Mouse (Mus musculus) spleen, adult 2 months (tissue): ENCODE measurements around the gene Bmyc.

Experiments used
- CTCF ChIP-seq: fragments of 200-500 bp; IDR thresholded peaks from 2 replicates; pipeline ENCODE4 v1.5.1; 2011; ENCODE audit warnings: mild to moderate bottlenecking, inconsistent platforms; ENCODE audit not compliant: insufficient read depth, insufficient read length, insufficient replicate concordance; ENCODE audit errors: extremely low read depth
- POLR2A ChIP-seq: fragments of 200-500 bp; IDR thresholded peaks from 2 replicates; pipeline ENCODE4 v1.6.1; 2011; ENCODE audit warnings: low read depth, low read length, inconsistent platforms

DNA sequence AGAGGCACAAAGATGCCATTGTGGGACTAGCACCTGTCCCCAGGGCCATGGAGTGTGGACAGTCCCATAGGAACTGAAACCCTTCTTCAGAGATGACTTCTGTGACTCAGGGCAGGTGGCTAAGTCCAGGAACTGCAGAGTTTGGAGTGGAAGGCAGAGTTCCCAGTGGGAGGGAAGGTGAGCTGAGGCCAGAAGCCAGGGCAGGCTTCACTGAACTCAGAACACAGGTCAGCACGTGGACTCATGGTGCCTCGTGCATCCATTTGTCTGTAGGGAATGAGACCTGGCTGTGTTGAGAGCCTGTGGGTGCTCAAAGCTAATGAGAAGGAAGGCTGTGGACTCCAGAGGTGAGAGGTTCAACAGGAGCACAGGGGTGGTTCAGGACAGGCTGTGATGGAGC, 7.8 kb upstream of the Bmyc start:
- no peak for TF ChIP-seq CTCF
- TF ChIP-seq POLR2A, result no peak
